Comparison of ENCODE assay signal across 15 mouse cellular contexts in genomic region chr11:94233405-94233804, GRCm38 (mm10). TPM values are rescaled to one million over a fixed set of nuclear protein-coding genes. Genes with fewer than 3 reads are reported as not detected.
DNase-seq lines count a peak whose midpoint lies in the region; ATAC-seq and TF ChIP-seq lines count a peak whose summit lies in the region.
"Had no signal": no experiment of that assay in that cellular context is flagged by ENCODE, and none has a peak within 500 bp of the region (broad histone marks: within the 10 kb centered on the region; RNA-seq: fewer than 3 reads in every experiment).

No protein-coding gene starts in this region.

- H3K27ac ChIP-seq in forebrain, embryonic 10.5 days = peak overlapping the region; percentile 56
- H3K27ac ChIP-seq in forebrain, embryonic 12.5 days = no peak overlapping the region
- H3K27ac ChIP-seq in heart, embryonic 15.5 days = peak overlapping the region; percentile 41; the same call in 1 of the 2 replicates
- no peak overlapping the region for H3K27ac ChIP-seq in kidney, adult 2 months (ENCODE audit: insufficient read depth, low read depth, low read length)
- H3K27ac ChIP-seq: embryonic facial prominence, embryonic 12.5 days; hindbrain, postnatal 0 days had no signal

- no peak for TF ChIP-seq CTCF in kidney, adult 2 months (conservative IDR thresholded peaks at IDR 0.05; ENCODE audit: insufficient read depth, insufficient read length, low read depth, low read length)

- H3K9me3 ChIP-seq in forebrain, embryonic 10.5 days = no peaks in the 10 kb centered on the region
- H3K9me3 ChIP-seq in forebrain, embryonic 12.5 days = no peaks in the 10 kb centered on the region
- no peaks in the 10 kb centered on the region for H3K9me3 ChIP-seq in heart, embryonic 15.5 days (replicated peaks)
- H3K9me3 ChIP-seq: embryonic facial prominence, embryonic 12.5 days had no signal

- no peaks in the 10 kb centered on the region for H3K36me3 ChIP-seq in forebrain, embryonic 10.5 days (replicated peaks)
- no peaks in the 10 kb centered on the region for H3K36me3 ChIP-seq in forebrain, embryonic 12.5 days (replicated peaks)
- no peaks in the 10 kb centered on the region for H3K36me3 ChIP-seq in heart, embryonic 15.5 days
- H3K36me3 ChIP-seq in kidney, adult 2 months (ENCODE audit: control insufficient read depth, insufficient read depth, low read length) = no peaks in the 10 kb centered on the region
- H3K36me3 ChIP-seq: embryonic facial prominence, embryonic 12.5 days had no signal

- 71% methylated on average over 6 of the region's 6 CpGs for WGBS in forebrain, embryonic 10.5 days
- 54% methylated on average over 6 of the region's 6 CpGs for WGBS in forebrain, embryonic 12.5 days
- WGBS in heart, embryonic 15.5 days = 69% methylated on average over 6 of the region's 6 CpGs
- 90% methylated on average over 6 of the region's 6 CpGs for whole genome bisulfite sequencing in kidney, adult 2 months

- H3K4me3 ChIP-seq in forebrain, embryonic 10.5 days = no peak overlapping the region
- no peak overlapping the region for H3K4me3 ChIP-seq in forebrain, embryonic 12.5 days (replicated peaks)
- H3K4me3 ChIP-seq in heart, embryonic 15.5 days = no peak overlapping the region
- no peak overlapping the region for H3K4me3 ChIP-seq in kidney, adult 2 months (ENCODE audit: insufficient read depth, low read depth, low read length)
- H3K4me3 ChIP-seq: embryonic facial prominence, embryonic 12.5 days had no signal

- TF ChIP-seq POLR2A in kidney, adult 2 months (IDR thresholded peaks at IDR 0.05; ENCODE audit: low read depth, low read length) = no peak

- DNase-seq in forebrain, embryonic 10.5 days (ENCODE audit: extremely low spot score, low spot score) = no peak
- DNase-seq in layer of hippocampus, adult 9-11 months = peak; percentile 84
- no peak for DNase-seq in layer of hippocampus, adult 9-10 months (ENCODE audit: low spot score)
- DNase-seq in adipocyte (ENCODE audit: low spot score) = peak; percentile 75
- DNase-seq in kidney, adult 2 months = no peak
- no peak for DNase-seq in kidney, postnatal 10 days
- DNase-seq: cerebellum, postnatal 14 days; gastrocnemius, postnatal 14 days; right cerebral cortex, postnatal 4 days; thymus, postnatal 14 days had no signal

- H3K4me2 ChIP-seq in forebrain, embryonic 12.5 days = no peak overlapping the region
- no peak overlapping the region for H3K4me2 ChIP-seq in heart, embryonic 15.5 days
- H3K4me2 ChIP-seq: embryonic facial prominence, embryonic 12.5 days; liver, embryonic 11.5 days had no signal

- H3K9ac ChIP-seq in forebrain, embryonic 12.5 days = no peak overlapping the region
- no peak overlapping the region for H3K9ac ChIP-seq in heart, embryonic 15.5 days
- H3K9ac ChIP-seq: embryonic facial prominence, embryonic 12.5 days had no signal

- no peak for ATAC-seq in forebrain, embryonic 12.5 days (ENCODE audit: low FRiP score)
- ATAC-seq in heart, embryonic 15.5 days (replicated peaks; ENCODE audit: insufficient number of reproducible peaks, insufficient read depth, low FRiP score, low read depth) = no peak
- ATAC-seq: hindbrain, postnatal 0 days had no signal

- 0 out of 2 replicates have a peak, but pooled peaks cover 5% of the 10 kb centered on the region for H3K27me3 ChIP-seq in forebrain, embryonic 10.5 days (ENCODE audit: poor library complexity, severe bottlenecking)
- 0 out of 2 replicates have a peak, but pooled peaks cover 4% of the 10 kb centered on the region for H3K27me3 ChIP-seq in forebrain, embryonic 12.5 days
- no peaks in the 10 kb centered on the region for H3K27me3 ChIP-seq in heart, embryonic 15.5 days
- no peaks in the 10 kb centered on the region for H3K27me3 ChIP-seq in kidney, adult 2 months (replicated peaks; ENCODE audit: control insufficient read depth, insufficient read depth, low read length)
- H3K27me3 ChIP-seq: embryonic facial prominence, embryonic 12.5 days had no signal

- H3K4me1 ChIP-seq in forebrain, embryonic 10.5 days = peaks cover 34% of the 10 kb centered on the region
- peaks cover 13% of the 10 kb centered on the region for H3K4me1 ChIP-seq in forebrain, embryonic 12.5 days
- H3K4me1 ChIP-seq in heart, embryonic 15.5 days (replicated peaks) = peaks cover 52% of the 10 kb centered on the region
- H3K4me1 ChIP-seq in kidney, adult 2 months (ENCODE audit: control insufficient read depth, insufficient read depth, low read length) = 0 out of 2 replicates have a peak, but pooled peaks cover 5% of the 10 kb centered on the region

RNA-seq across cellular contexts. Expression of gene Wfikkn2, which starts 12.4 kb away (rescaled TPM):
- polyA plus RNA-seq in forebrain, embryonic 10.5 days (2016; fragmentation: Nextera tagmentation; extraction: Ambion mirVana) = 0.46 and 1.2 TPM in 2 replicates
- polyA plus RNA-seq in forebrain, embryonic 12.5 days (2016; fragmentation: Nextera tagmentation; extraction: Ambion mirVana) = 4.4 and 5.1 TPM in 2 replicates
- polyA plus RNA-seq in heart, embryonic 15.5 days (2015; fragmentation: Nextera tagmentation; extraction: Ambion mirVana) = 2.4 and 4.6 TPM in 2 replicates
- polyA plus RNA-seq in kidney, adult 2 months (2012; rRNA removed) = 0.33 and 0.38 TPM in 2 replicates

RNA-seq across cellular contexts. Expression of gene Tob1, which starts 22.2 kb away (rescaled TPM):
- 18.8 and 20.1 TPM in 2 replicates for polyA plus RNA-seq in forebrain, embryonic 10.5 days (2016; fragmentation: Nextera tagmentation; extraction: Ambion mirVana)
- 42.6 and 43.1 TPM in 2 replicates for polyA plus RNA-seq in forebrain, embryonic 12.5 days (2016; fragmentation: Nextera tagmentation; extraction: Ambion mirVana)
- 37.7 and 45.5 TPM in 2 replicates for polyA plus RNA-seq in heart, embryonic 15.5 days (2015; fragmentation: Nextera tagmentation; extraction: Ambion mirVana)
- 45.0 and 54.8 TPM in 2 replicates for polyA plus RNA-seq in kidney, adult 2 months (2012; rRNA removed)

RNA-seq across cellular contexts. Expression of gene Gm21885, which starts 48.3 kb away (rescaled TPM):
- 0.34 TPM in 1 of 2 replicates, not detected in the other for polyA plus RNA-seq in forebrain, embryonic 10.5 days (2016; fragmentation: Nextera tagmentation; extraction: Ambion mirVana)
- polyA plus RNA-seq in forebrain, embryonic 12.5 days (2016; fragmentation: Nextera tagmentation; extraction: Ambion mirVana) = 0.27 TPM in 1 of 2 replicates, not detected in the other
- polyA plus RNA-seq in heart, embryonic 15.5 days (2015; fragmentation: Nextera tagmentation; extraction: Ambion mirVana) = 0.30 TPM in 1 of 2 replicates, not detected in the other
- not detected in 2 replicates for polyA plus RNA-seq in kidney, adult 2 months (2012; rRNA removed)
- polyA plus RNA-seq: embryonic facial prominence, embryonic 12.5 days; hindbrain, postnatal 0 days; liver, embryonic 11.5 days had no signal

Comparison
In these comparisons a context has a peak if more than half of its experiments do, and no peak if none do; other contexts are left out.
1. DNase-seq: peak in layer of hippocampus, adult 9-11 months (single experiment) and adipocyte (single experiment); none in forebrain, embryonic 10.5 days (single experiment), layer of hippocampus, adult 9-10 months (single experiment), kidney, adult 2 months (single experiment) and kidney, postnatal 10 days (single experiment).
2. H3K27ac ChIP-seq: peak in forebrain, embryonic 10.5 days (single experiment) and heart, embryonic 15.5 days (single experiment); none in forebrain, embryonic 12.5 days (single experiment) and kidney, adult 2 months (single experiment).